Mouse (Mus musculus) limb, embryonic 12.5 days (tissue): ENCODE measurements at regions not wholly inside any gene's neighbourhood (a gene's known extent, or its start where the extent isn't known, plus 50 kb on each side); places are given as distances from the start of the nearest gene placed in this dataset.

Experiments used
- ATAC-seq: fragments of 200-750 bp; cut with Nextera tagmentation; 2 replicates; pipeline ENCODE4 v1.8.0; 2017; ENCODE audit warnings: low read depth, moderate TSS enrichment; ENCODE audit not compliant: insufficient number of reproducible peaks, insufficient read depth, low FRiP score, low TSS enrichment
- H3K27ac ChIP-seq: fragments of 300-500 bp; sonication (generic); 2 replicates; pipeline ENCODE4 v1.5.1; 2016; ENCODE audit warnings: mild to moderate bottlenecking, moderate library complexity
- H3K27me3 ChIP-seq: fragments of 300-500 bp; sonication (generic); 2 replicates; pipeline ENCODE4 v1.6.1; 2016; ENCODE audit warnings: mild to moderate bottlenecking, moderate library complexity
- H3K36me3 ChIP-seq: fragments of 300-500 bp; sonication (generic); 2 replicates; pipeline ENCODE4 v1.6.1; 2016; ENCODE audit warnings: mild to moderate bottlenecking, moderate library complexity
- H3K4me1 ChIP-seq: fragments of 300-500 bp; sonication (generic); replicated peaks from 2 replicates; pipeline ENCODE4 v1.6.1; 2016
- H3K4me2 ChIP-seq: fragments of 300-500 bp; sonication (generic); 2 replicates; pipeline ENCODE4 v1.6.1; 2016; ENCODE audit warnings: mild to moderate bottlenecking, moderate library complexity
- H3K4me3 ChIP-seq: fragments of 300-500 bp; sonication (generic); replicated peaks from 2 replicates; pipeline ENCODE4 v1.5.1; 2016; ENCODE audit warnings: mild to moderate bottlenecking
- H3K9ac ChIP-seq: fragments of 300-500 bp; sonication (generic); replicated peaks from 2 replicates; pipeline ENCODE4 v1.6.1; 2016; ENCODE audit warnings: mild to moderate bottlenecking, moderate library complexity
- H3K9me3 ChIP-seq: fragments of 300-500 bp; sonication (generic); 2 replicates; pipeline ENCODE4 v1.6.1; 2016; ENCODE audit warnings: mild to moderate bottlenecking, moderate library complexity
- WGBS: fragments of 180-500 bp; shearing (Covaris S2); methylation state at CpG from one replicate; pipeline ENCODE4 v1.1.7; 2016; 5-methylcytosine and 5-hydroxymethylcytosine counted together

DNA sequence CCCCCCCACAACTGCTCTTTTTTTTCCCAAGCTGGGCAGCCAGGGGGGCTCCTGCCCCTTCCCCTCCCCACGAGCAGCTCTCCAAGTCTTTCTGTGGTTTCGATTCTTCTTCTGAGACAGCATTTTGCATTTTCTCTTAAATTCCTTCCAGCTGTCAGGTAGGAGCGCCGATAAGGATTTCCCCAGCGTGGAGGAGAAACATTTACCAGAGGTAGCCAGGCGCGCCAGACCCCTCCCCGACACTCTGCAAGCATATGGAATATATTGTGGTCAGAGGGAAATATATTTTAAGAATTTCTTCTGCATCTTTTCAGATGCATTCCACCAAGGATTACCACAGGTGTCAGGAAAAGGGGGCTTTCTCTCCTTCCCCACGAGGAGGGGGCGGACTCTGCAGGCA, 111.9 kb downstream of the Tbx5 start:
- no peak overlapping the region for H3K4me2 ChIP-seq
- 0 out of 2 replicates have a peak, but pooled peaks have one; percentile 52 for ATAC-seq
- H3K27ac ChIP-seq: peak overlapping the region; percentile 50; the same call in 1 of the 2 replicates

DNA sequence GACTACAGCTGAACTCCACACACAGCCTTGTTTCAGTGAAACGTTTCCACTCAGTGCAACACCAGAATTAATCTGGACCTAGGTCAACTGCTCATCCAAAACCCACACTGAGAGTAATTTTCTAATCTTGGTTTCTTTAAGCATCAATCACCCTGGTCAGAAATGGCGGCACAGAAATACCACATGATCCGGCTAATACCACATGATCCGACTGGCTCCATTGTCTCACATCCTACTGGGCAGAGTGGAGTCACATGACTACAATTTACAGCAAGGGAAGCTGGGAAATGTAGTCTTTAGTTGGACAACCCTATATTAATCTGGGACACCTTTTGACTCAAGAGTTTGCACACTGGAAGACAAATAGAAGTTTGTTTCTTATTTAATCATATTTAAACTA, 115.9 kb downstream of the Tbx5 start:
- Histone ChIP-seq H3K9me3 (no peaks in the 10 kb centered on the region), H3K4me2 (no peak overlapping the region), H3K36me3 (no peaks in the 10 kb centered on the region), H3K9ac (no peak overlapping the region), H3K4me1 (peaks cover 11% of the 10 kb centered on the region), H3K27me3 (peaks cover 10% of the 10 kb centered on the region), H3K27ac (no peak overlapping the region), H3K4me3 (no peak overlapping the region)
- WGBS: 72% methylated on average over 4 of the region's 4 CpGs
- ATAC-seq: no peak

More for the DNA sequence above, 111.9 kb downstream of the Tbx5 start:
- Histone ChIP-seq H3K4me1 (peaks cover 9% of the 10 kb centered on the region), H3K9me3 (no peaks in the 10 kb centered on the region), H3K27me3 (peaks cover 10% of the 10 kb centered on the region), H3K4me3 (no peak overlapping the region), H3K9ac (no peak overlapping the region), H3K36me3 (no peaks in the 10 kb centered on the region)
- WGBS: 41% methylated on average over 10 of the region's 10 CpGs

- WGBS: 88% methylated on average over 2 of the region's 2 CpGs
- no peak overlapping the region for H3K4me2 ChIP-seq
- H3K9me3 ChIP-seq: no peaks in the 10 kb centered on the region
- H3K4me1 ChIP-seq: peaks cover 19% of the 10 kb centered on the region
- H3K4me3 ChIP-seq: no peak overlapping the region
- H3K9ac ChIP-seq: no peak overlapping the region
- no peaks in the 10 kb centered on the region for H3K27me3 ChIP-seq
- ATAC-seq: no peak
- no peak overlapping the region for H3K27ac ChIP-seq
- no peaks in the 10 kb centered on the region for H3K36me3 ChIP-seq
Observed at GRCm38 (mm10) chr5:119952085-119952484, 119.6 kb downstream of the Tbx5 start.

GRCm38 (mm10) chr5:119953189-119953588, 120.7 kb downstream of the Tbx5 start:
- no peaks in the 10 kb centered on the region for H3K9me3 ChIP-seq
- no peak overlapping the region for H3K4me3 ChIP-seq
- H3K27ac ChIP-seq: no peak overlapping the region; the same call in 1 of the 2 replicates
- WGBS: 85% methylated on average over 5 of the region's 5 CpGs
- H3K36me3 ChIP-seq: no peaks in the 10 kb centered on the region
- H3K4me1 ChIP-seq: peaks cover 21% of the 10 kb centered on the region
- H3K4me2 ChIP-seq: no peak overlapping the region
- ATAC-seq: no peak
- no peak overlapping the region for H3K9ac ChIP-seq
- no peaks in the 10 kb centered on the region for H3K27me3 ChIP-seq

- no peak overlapping the region; the same call in 1 of the 2 replicates for H3K4me2 ChIP-seq
- ATAC-seq: 0 out of 2 replicates have a peak, but pooled peaks have one; percentile 26
- H3K27me3 ChIP-seq: 0 out of 2 replicates have a peak, but pooled peaks cover under 1% of the 10 kb centered on the region
- H3K9ac ChIP-seq: no peak overlapping the region
- H3K36me3 ChIP-seq: no peaks in the 10 kb centered on the region
- WGBS: 49% methylated on average over 14 of the region's 14 CpGs
- no peak overlapping the region for H3K4me3 ChIP-seq
- H3K27ac ChIP-seq: peak overlapping the region; percentile 82
- no peaks in the 10 kb centered on the region for H3K9me3 ChIP-seq
- H3K4me1 ChIP-seq: peaks cover 29% of the 10 kb centered on the region
Observed at GRCm38 (mm10) chr5:119953811-119954566, 121.5 kb downstream of the Tbx5 start.

DNA sequence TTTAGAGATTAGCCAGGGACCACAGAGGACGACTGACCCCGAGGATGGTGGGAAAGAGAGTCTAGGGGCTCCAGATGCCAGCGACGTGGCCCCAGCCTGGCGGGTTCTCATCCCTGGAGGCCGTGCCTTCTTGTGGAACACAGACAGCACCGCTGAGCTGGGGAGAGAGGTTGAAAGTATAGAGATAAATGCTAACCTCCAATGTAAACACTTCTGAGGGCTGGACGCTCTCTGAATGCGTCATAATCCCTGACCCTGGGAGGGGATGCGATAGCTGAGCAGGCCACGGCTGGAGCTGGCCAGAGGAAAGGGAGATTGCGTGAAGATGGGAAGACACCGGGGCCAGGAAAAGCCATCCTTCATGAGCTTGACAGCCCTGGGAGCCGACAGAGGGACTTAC, 126.5 kb downstream of the Tbx5 start:
- H3K27me3 ChIP-seq: peaks cover 38% of the 10 kb centered on the region; the same call in 1 of the 2 replicates
- H3K4me1 ChIP-seq: peaks cover 29% of the 10 kb centered on the region
- H3K27ac ChIP-seq: no peak overlapping the region
- ATAC-seq: no peak
- H3K36me3 ChIP-seq: no peaks in the 10 kb centered on the region
- 13% methylated on average over 14 of the region's 14 CpGs for WGBS
- H3K4me2 ChIP-seq: peak overlapping the region; percentile 35
- no peaks in the 10 kb centered on the region for H3K9me3 ChIP-seq
- 0 out of 2 replicates have a peak overlapping the region, but pooled peaks have one; percentile 3 for H3K9ac ChIP-seq
- H3K4me3 ChIP-seq: no peak overlapping the region

GRCm38 (mm10) chr5:119964751-119965150, 132.3 kb downstream of the Tbx5 start:
- WGBS: 50% methylated on average over 3 of the region's 3 CpGs
- ATAC-seq: no peak

DNA sequence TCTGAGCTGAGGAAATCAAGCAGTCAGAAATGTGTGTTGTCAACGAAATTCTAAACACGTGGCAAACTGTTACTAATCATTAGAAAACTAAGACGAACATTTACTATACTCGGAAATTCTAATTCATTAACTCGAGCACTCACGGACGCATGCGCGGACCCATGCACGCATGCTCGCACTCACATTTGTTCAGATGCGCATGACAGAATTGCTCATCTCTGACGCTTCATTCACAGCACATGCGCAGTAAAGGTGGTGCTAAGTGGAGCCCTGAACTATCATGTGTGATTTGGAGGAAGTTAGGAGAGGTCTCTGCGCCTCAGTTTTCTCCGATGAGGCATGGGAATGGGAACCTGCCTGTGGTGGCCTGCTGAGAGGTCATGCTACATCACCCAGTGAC, 138.8 kb downstream of the Tbx5 start:
- Histone ChIP-seq H3K4me2 (no peak overlapping the region), H3K4me3 (no peak overlapping the region), H3K4me1 (peaks cover 17% of the 10 kb centered on the region), H3K9ac (no peak overlapping the region), H3K27ac (no peak overlapping the region), H3K36me3 (no peaks in the 10 kb centered on the region), H3K27me3 (peaks cover 26% of the 10 kb centered on the region), H3K9me3 (no peaks in the 10 kb centered on the region)
- ATAC-seq: no peak
- WGBS: 90% methylated on average over 16 of the region's 16 CpGs

More at GRCm38 (mm10) chr5:119964751-119965150, 132.3 kb downstream of the Tbx5 start:
- peaks cover 5% of the 10 kb centered on the region for H3K4me1 ChIP-seq
- no peaks in the 10 kb centered on the region for H3K9me3 ChIP-seq
- H3K4me2 ChIP-seq: no peak overlapping the region
- H3K36me3 ChIP-seq: no peaks in the 10 kb centered on the region
- no peak overlapping the region for H3K9ac ChIP-seq
- no peak overlapping the region for H3K4me3 ChIP-seq
- no peak overlapping the region for H3K27ac ChIP-seq
- H3K27me3 ChIP-seq: peaks cover 53% of the 10 kb centered on the region

DNA sequence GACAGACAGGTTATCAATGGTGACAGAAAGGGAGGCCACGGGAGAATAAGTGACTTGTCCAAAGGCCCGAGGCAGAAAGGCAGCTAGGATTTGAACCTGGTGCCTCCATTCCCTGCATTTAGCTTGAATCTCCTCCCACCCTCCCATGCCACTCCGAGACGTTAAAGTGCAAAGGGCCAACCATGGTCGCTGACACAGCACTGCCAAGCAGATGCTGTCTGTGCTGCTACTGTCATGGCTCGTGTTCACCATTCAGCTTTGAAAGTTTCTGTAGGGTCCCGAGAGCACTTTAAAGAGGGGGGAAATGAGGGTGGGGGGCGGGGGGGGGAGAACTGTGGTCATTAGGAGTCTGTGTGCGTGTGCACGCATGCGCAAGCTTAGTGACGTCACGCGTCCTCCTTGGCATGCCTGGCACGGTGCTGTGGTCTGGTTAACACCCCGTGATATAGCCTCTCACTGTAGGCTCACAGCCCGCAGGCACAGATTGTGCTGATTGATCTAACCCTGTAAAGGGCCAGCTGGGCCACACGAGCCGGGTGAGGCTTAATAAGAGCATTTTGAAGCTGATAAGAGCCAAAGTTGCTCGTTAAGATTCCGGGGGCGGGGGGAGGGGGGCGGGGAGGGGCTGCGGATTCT, 140.5 kb downstream of the Tbx5 start:
- Histone ChIP-seq H3K9ac (no peak overlapping the region; the same call in 1 of the 2 replicates), H3K4me2 (peak overlapping the region; percentile 55), H3K36me3 (no peaks in the 10 kb centered on the region), H3K27ac (no peak overlapping the region), H3K4me3 (peak overlapping the region; percentile 29), H3K27me3 (peaks cover 17% of the 10 kb centered on the region), H3K9me3 (no peaks in the 10 kb centered on the region), H3K4me1 (peaks cover 26% of the 10 kb centered on the region)
- WGBS: 23% methylated on average over 24 of the region's 24 CpGs
- ATAC-seq: peak; percentile 61; the same call in 1 of the 2 replicates

DNA sequence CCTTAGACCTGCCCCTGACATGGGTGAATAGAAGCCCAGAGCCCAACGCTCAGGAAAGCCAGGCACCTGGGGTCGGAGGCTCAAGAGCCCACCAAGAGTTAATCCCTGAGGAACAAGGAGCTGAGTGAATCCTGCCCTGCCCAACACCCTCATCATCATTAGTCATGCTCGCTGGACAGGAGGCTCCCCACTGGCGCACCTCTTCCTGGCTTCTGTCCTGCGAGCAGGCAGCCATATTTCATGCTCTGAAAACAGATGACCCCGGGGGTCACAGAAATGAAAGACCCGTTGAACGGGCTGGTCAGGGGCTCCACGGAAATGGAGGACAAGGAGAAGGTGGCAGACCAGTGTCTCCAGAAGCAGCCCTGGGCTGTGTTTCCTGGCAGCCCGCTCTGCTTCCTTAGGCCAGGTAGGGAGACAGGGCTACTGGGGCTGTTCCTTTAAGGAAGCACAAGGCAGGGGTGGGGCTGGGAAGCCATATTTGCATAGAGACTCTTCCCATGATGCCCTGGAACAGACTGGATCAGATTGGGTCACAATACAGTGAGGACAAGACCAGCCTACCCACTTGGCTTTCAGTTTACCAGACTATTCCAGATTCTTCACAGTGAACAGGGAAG, 138.1 kb upstream of the Rbm19 start:
- H3K36me3 ChIP-seq: no peaks in the 10 kb centered on the region
- no peak for ATAC-seq
- 20% methylated on average over 10 of the region's 10 CpGs for WGBS
- H3K4me1 ChIP-seq: peaks cover 40% of the 10 kb centered on the region
- H3K9me3 ChIP-seq: no peaks in the 10 kb centered on the region
- H3K4me3 ChIP-seq: no peak overlapping the region
- H3K27me3 ChIP-seq: peaks cover 22% of the 10 kb centered on the region
- H3K27ac ChIP-seq: no peak overlapping the region
- peak overlapping the region; percentile 31; the same call in 1 of the 2 replicates for H3K4me2 ChIP-seq
- H3K9ac ChIP-seq: no peak overlapping the region
